Mouse (Mus musculus) limb, embryonic 11.5 days (tissue): ENCODE measurements at regions not wholly inside any gene's neighbourhood (a gene's known extent, or its start where the extent isn't known, plus 50 kb on each side); places are given as distances from the start of the nearest gene placed in this dataset.

Experiments used
- ATAC-seq: fragments of 200-750 bp; cut with Nextera tagmentation; 2 replicates; pipeline ENCODE4 v1.8.0; 2017; ENCODE audit warnings: low read depth; ENCODE audit not compliant: insufficient number of reproducible peaks, low FRiP score, low TSS enrichment
- DNase-seq: peaks from one replicate; pipeline ENCODE4 v3.0.0-alpha.2; 2015; ENCODE audit warnings: low spot score
- H3K27ac ChIP-seq: fragments of 300-500 bp; sonication (generic); replicated peaks from 2 replicates; pipeline ENCODE4 v1.5.1; 2014; ENCODE audit warnings: low read depth, mild to moderate bottlenecking, low read length
- H3K27me3 ChIP-seq: fragments of 300-500 bp; sonication (generic); 2 replicates; pipeline ENCODE4 v1.6.1; 2014; ENCODE audit warnings: mild to moderate bottlenecking, low read length, mixed read lengths; ENCODE audit not compliant: control insufficient read depth, insufficient read depth
- H3K36me3 ChIP-seq: fragments of 300-500 bp; sonication (generic); 2 replicates; pipeline ENCODE4 v1.6.1; 2014; ENCODE audit warnings: mild to moderate bottlenecking, low read length, moderate library complexity, mixed read lengths; ENCODE audit not compliant: control insufficient read depth, insufficient read depth
- H3K4me1 ChIP-seq: fragments of 300-500 bp; sonication (generic); 2 replicates; pipeline ENCODE4 v1.6.1; 2014; ENCODE audit warnings: low read length, mixed read lengths; ENCODE audit not compliant: control insufficient read depth, insufficient read depth
- H3K4me2 ChIP-seq: fragments of 300-500 bp; sonication (generic); 2 replicates; pipeline ENCODE4 v1.6.1; 2014; ENCODE audit warnings: low read depth, mild to moderate bottlenecking, moderate library complexity; ENCODE audit not compliant: severe bottlenecking
- H3K4me3 ChIP-seq: fragments of 300-500 bp; sonication (generic); 2 replicates; pipeline ENCODE4 v1.5.1; 2014; ENCODE audit warnings: low read depth, low read length
- H3K9ac ChIP-seq: fragments of 300-500 bp; sonication (generic); 2 replicates; pipeline ENCODE4 v1.6.1; 2014; ENCODE audit warnings: mild to moderate bottlenecking, low read length
- H3K9me3 ChIP-seq: fragments of 300-500 bp; sonication (generic); 2 replicates; pipeline ENCODE4 v1.6.1; 2016; ENCODE audit warnings: low read length; ENCODE audit not compliant: control insufficient read depth
- WGBS: fragments of 180-500 bp; shearing (Covaris S2); extraction: QIAGEN DNeasy Blood & Tissue Kit; methylation state at CpG from one replicate; pipeline ENCODE4 v1.1.7; 2014; 5-methylcytosine and 5-hydroxymethylcytosine counted together

- no peak for ATAC-seq
- Histone ChIP-seq H3K4me2 (no peak overlapping the region), H3K27ac (no peak overlapping the region), H3K27me3 (no peaks in the 10 kb centered on the region), H3K9ac (no peak overlapping the region), H3K9me3 (no peaks in the 10 kb centered on the region), H3K4me3 (no peak overlapping the region), H3K4me1 (no peaks in the 10 kb centered on the region), H3K36me3 (no peaks in the 10 kb centered on the region)
- DNase-seq: no peak
Observed at GRCm38 (mm10) chr6:73676979-73677378, 207.5 kb upstream of the 4931417E11Rik start.

- H3K27me3 ChIP-seq: no peaks in the 10 kb centered on the region
- no peak overlapping the region for H3K27ac ChIP-seq
- no peak overlapping the region for H3K4me3 ChIP-seq
- WGBS: 34% methylated on average over 1 of the region's 1 CpGs
- DNase-seq (no peak), ATAC-seq (no peak)
- H3K36me3 ChIP-seq: no peaks in the 10 kb centered on the region
- H3K9ac ChIP-seq: no peak overlapping the region
- H3K4me2 ChIP-seq: no peak overlapping the region
- H3K4me1 ChIP-seq: no peaks in the 10 kb centered on the region
- no peaks in the 10 kb centered on the region for H3K9me3 ChIP-seq
Observed at GRCm38 (mm10) chr6:73669401-73669800, 199.9 kb upstream of the 4931417E11Rik start.

- H3K9me3 ChIP-seq: no peaks in the 10 kb centered on the region
- no peak for ATAC-seq
- H3K4me3 ChIP-seq: no peak overlapping the region
- H3K9ac ChIP-seq: no peak overlapping the region
- no peaks in the 10 kb centered on the region for H3K4me1 ChIP-seq
- no peak for DNase-seq
- H3K36me3 ChIP-seq: no peaks in the 10 kb centered on the region
- WGBS: 79% methylated on average over 5 of the region's 5 CpGs
- no peaks in the 10 kb centered on the region for H3K27me3 ChIP-seq
- H3K4me2 ChIP-seq: no peak overlapping the region
- H3K27ac ChIP-seq: no peak overlapping the region
Observed at GRCm38 (mm10) chr6:73658988-73659387, 189.5 kb upstream of the 4931417E11Rik start.

GRCm38 (mm10) chr6:73645378-73645777, 175.9 kb upstream of the 4931417E11Rik start:
- H3K9ac ChIP-seq: no peak overlapping the region

GRCm38 (mm10) chr6:73644778-73645267, 175.4 kb upstream of the 4931417E11Rik start:
- no peaks in the 10 kb centered on the region for H3K36me3 ChIP-seq
- H3K4me1 ChIP-seq: no peaks in the 10 kb centered on the region
- H3K27me3 ChIP-seq: no peaks in the 10 kb centered on the region
- no peak for DNase-seq
- H3K9me3 ChIP-seq: no peaks in the 10 kb centered on the region
- H3K9ac ChIP-seq: no peak overlapping the region
- WGBS: 67% methylated on average over 2 of the region's 2 CpGs
- no peak overlapping the region for H3K4me3 ChIP-seq
- no peak overlapping the region for H3K27ac ChIP-seq
- H3K4me2 ChIP-seq: no peak overlapping the region
- ATAC-seq: no peak

More at GRCm38 (mm10) chr6:73645378-73645777, 175.9 kb upstream of the 4931417E11Rik start:
- ATAC-seq (no peak), DNase-seq (no peak)
- Histone ChIP-seq H3K4me1 (no peaks in the 10 kb centered on the region), H3K36me3 (no peaks in the 10 kb centered on the region), H3K27me3 (no peaks in the 10 kb centered on the region), H3K9me3 (no peaks in the 10 kb centered on the region), H3K27ac (no peak overlapping the region), H3K4me3 (no peak overlapping the region), H3K4me2 (no peak overlapping the region)
- 50% methylated on average over 2 of the region's 2 CpGs for WGBS

- WGBS: 17% methylated on average over 1 of the region's 1 CpGs
- Histone ChIP-seq H3K4me1 (no peaks in the 10 kb centered on the region), H3K9me3 (no peaks in the 10 kb centered on the region), H3K36me3 (no peaks in the 10 kb centered on the region), H3K27me3 (no peaks in the 10 kb centered on the region), H3K27ac (no peak overlapping the region), H3K9ac (no peak overlapping the region), H3K4me3 (no peak overlapping the region), H3K4me2 (no peak overlapping the region)
- no peak for ATAC-seq
- DNase-seq: no peak
Observed at GRCm38 (mm10) chr6:73628600-73628999, 159.1 kb upstream of the 4931417E11Rik start.

GRCm38 (mm10) chr6:73626451-73626850, 157.0 kb upstream of the 4931417E11Rik start:
- WGBS: 62% methylated on average over 5 of the region's 5 CpGs
- DNase-seq (no peak), ATAC-seq (no peak)
- H3K27ac ChIP-seq: no peak overlapping the region
- H3K4me2 ChIP-seq: no peak overlapping the region
- H3K4me1 ChIP-seq: no peaks in the 10 kb centered on the region
- H3K9ac ChIP-seq: no peak overlapping the region
- H3K9me3 ChIP-seq: no peaks in the 10 kb centered on the region
- H3K27me3 ChIP-seq: no peaks in the 10 kb centered on the region
- H3K4me3 ChIP-seq: no peak overlapping the region
- H3K36me3 ChIP-seq: no peaks in the 10 kb centered on the region

- Histone ChIP-seq H3K9ac (no peak overlapping the region), H3K27ac (no peak overlapping the region), H3K4me3 (no peak overlapping the region), H3K4me1 (no peaks in the 10 kb centered on the region), H3K9me3 (no peaks in the 10 kb centered on the region), H3K36me3 (no peaks in the 10 kb centered on the region), H3K4me2 (no peak overlapping the region), H3K27me3 (no peaks in the 10 kb centered on the region)
- DNase-seq: no peak
- WGBS: 84% methylated on average over 1 of the region's 1 CpGs
- no peak for ATAC-seq
Observed at GRCm38 (mm10) chr6:73624211-73624610, 154.7 kb upstream of the 4931417E11Rik start.

- Histone ChIP-seq H3K27ac (no peak overlapping the region), H3K36me3 (no peaks in the 10 kb centered on the region), H3K4me1 (no peaks in the 10 kb centered on the region), H3K4me2 (no peak overlapping the region), H3K4me3 (no peak overlapping the region), H3K9ac (no peak overlapping the region), H3K9me3 (no peaks in the 10 kb centered on the region), H3K27me3 (no peaks in the 10 kb centered on the region)
- ATAC-seq (no peak), DNase-seq (no peak)
- WGBS: 82% methylated on average over 4 of the region's 4 CpGs
Observed at GRCm38 (mm10) chr6:73621839-73622426, 152.5 kb upstream of the 4931417E11Rik start.
